Comparison of ENCODE assay signal across 24 mouse cellular contexts in genomic region chr17:68933265-68933664, GRCm38 (mm10).
DNase-seq lines count a peak whose midpoint lies in the region; TF ChIP-seq lines count a peak whose summit lies in the region.
"Had no signal": no experiment of that assay in that cellular context is flagged by ENCODE, and none has a peak within 500 bp of the region (broad histone marks: within the 10 kb centered on the region; RNA-seq: fewer than 3 reads in every experiment).

No protein-coding gene starts in this region.

- intact Hi-C loops in gastrocnemius, adult 2 months (cut with DNase I), result no loop called here
- intact Hi-C loops in left cerebral cortex, postnatal 25 days (cut with DNase I), result no loop called here

- peak overlapping the region; percentile 25 for H3K27ac ChIP-seq in gastrocnemius, adult 2 months
- H3K27ac ChIP-seq: embryonic facial prominence, embryonic 10.5 days; embryonic facial prominence, embryonic 13.5 days; forebrain, embryonic 12.5 days; forebrain, embryonic 15.5 days; heart, adult 2 months; heart, embryonic 10.5 days; heart, embryonic 13.5 days; hindbrain, embryonic 12.5 days; hindbrain, embryonic 15.5 days had no signal

- no peak for TF ChIP-seq CTCF in gastrocnemius, adult 2 months (IDR thresholded peaks at IDR 0.05)

- no peak overlapping the region for H3K4me3 ChIP-seq in gastrocnemius, adult 2 months
- H3K4me3 ChIP-seq: embryonic facial prominence, embryonic 10.5 days; embryonic facial prominence, embryonic 13.5 days; erythroblast, embryonic 14.5 days; forebrain, embryonic 12.5 days; forebrain, embryonic 15.5 days; heart, adult 2 months; heart, embryonic 10.5 days; heart, embryonic 13.5 days; hindbrain, embryonic 12.5 days; hindbrain, embryonic 15.5 days had no signal

- no peak for DNase-seq in gastrocnemius, adult 2 months
- no peak for DNase-seq in gastrocnemius, adult 8-10 months (ENCODE audit: low spot score in 2 of 2)
- DNase-seq in left cerebral cortex, postnatal 25 days (ENCODE audit: low spot score in 2 of 2), result peak; percentile 2 to 58
- no peak for DNase-seq in left cerebral cortex, adult 11 months (ENCODE audit: low spot score)
- peak; percentile 6 for DNase-seq in right cerebral cortex, postnatal 14 days
- DNase-seq in right cerebral cortex, postnatal 4 days, result no peak
- DNase-seq: adrenal gland, adult 2 months; adrenal gland, postnatal 14 days; cerebellum, adult 11-12 months; cerebellum, adult 8-10 months; cerebellum, postnatal 10 days; cerebellum, postnatal 36 days; embryo, embryonic 11 days; gastrocnemius, postnatal 25 days; heart, adult 2 months had no signal

Comparison
In these comparisons a context has a peak if more than half of its experiments do, and no peak if none do; other contexts are left out.
1. DNase-seq: peak in left cerebral cortex, postnatal 25 days (2 of 2) and right cerebral cortex, postnatal 14 days (single experiment); none in gastrocnemius, adult 2 months (single experiment), gastrocnemius, adult 8-10 months (0 of 2), left cerebral cortex, adult 11 months (single experiment) and right cerebral cortex, postnatal 4 days (single experiment).